Mouse (Mus musculus): ENCODE results near the gene Pabpc1l. TPM values are rescaled to one million over a fixed set of nuclear protein-coding genes. Genes with fewer than 3 reads are reported as not detected.

Pabpc1l gene
- polyA plus RNA-seq, 1 experiment = 1.0 TPM

- no peak for TF ChIP-seq CTCF (IDR thresholded peaks at IDR 0.05; ENCODE audit: extremely low read depth, insufficient read depth, low read length)
- TF ChIP-seq POLR2A (IDR thresholded peaks at IDR 0.05; ENCODE audit: extremely low read depth, insufficient read depth, low read length) = no peak
- H3K4me3 ChIP-seq (ENCODE audit: insufficient read depth, low read length) = no peak overlapping the region
- H3K4me1 ChIP-seq (ENCODE audit: control insufficient read depth, insufficient read depth, low read length) = 0 out of 2 replicates have a peak, but pooled peaks cover 1% of the 10 kb centered on the region
- H3K27ac ChIP-seq (ENCODE audit: insufficient read depth, low read length) = no peak overlapping the region
Observed at GRCm38 (mm10) chr2:164022104-164022503, 3.1 kb upstream of the Pabpc1l start.

GRCm38 (mm10) chr2:164031147-164031546 lies 5.9 kb downstream of the Pabpc1l start:
- TF ChIP-seq CTCF (IDR thresholded peaks at IDR 0.05; ENCODE audit: extremely low read depth, insufficient read depth, low read length) (no peak), POLR2A (IDR thresholded peaks at IDR 0.05; ENCODE audit: extremely low read depth, insufficient read depth, low read length) (no peak)
- Histone ChIP-seq H3K4me1 (ENCODE audit: control insufficient read depth, insufficient read depth, low read length) (no peaks in the 10 kb centered on the region), H3K4me3 (ENCODE audit: insufficient read depth, low read length) (no peak overlapping the region), H3K27ac (ENCODE audit: insufficient read depth, low read length) (no peak overlapping the region)

DNA sequence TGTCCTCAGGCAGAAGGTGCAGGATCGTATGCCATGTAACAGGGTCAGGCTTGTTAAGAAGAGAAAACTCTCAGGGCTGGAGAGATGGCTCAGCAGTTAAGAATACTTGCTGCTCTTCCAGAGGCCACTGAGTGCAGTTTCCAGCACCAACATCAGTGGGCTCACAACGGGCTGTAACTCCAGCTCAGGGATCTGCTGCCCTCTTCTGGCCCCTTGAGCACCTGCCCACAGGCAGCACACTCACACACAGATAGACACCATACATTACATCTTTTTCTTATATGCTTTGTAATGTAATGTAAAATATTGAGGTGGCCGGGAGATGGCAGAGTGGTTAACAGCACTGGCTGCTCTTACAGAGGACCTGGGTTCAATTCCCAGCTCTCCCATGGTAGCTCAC lies 7.7 kb downstream of the Pabpc1l start:
- Histone ChIP-seq H3K4me1 (ENCODE audit: control insufficient read depth, insufficient read depth, low read length) (no peaks in the 10 kb centered on the region), H3K4me3 (ENCODE audit: insufficient read depth, low read length) (no peak overlapping the region), H3K27ac (ENCODE audit: insufficient read depth, low read length) (no peak overlapping the region)
- TF ChIP-seq CTCF (IDR thresholded peaks at IDR 0.05; ENCODE audit: extremely low read depth, insufficient read depth, low read length) (no peak), POLR2A (IDR thresholded peaks at IDR 0.05; ENCODE audit: extremely low read depth, insufficient read depth, low read length) (no peak)

DNA sequence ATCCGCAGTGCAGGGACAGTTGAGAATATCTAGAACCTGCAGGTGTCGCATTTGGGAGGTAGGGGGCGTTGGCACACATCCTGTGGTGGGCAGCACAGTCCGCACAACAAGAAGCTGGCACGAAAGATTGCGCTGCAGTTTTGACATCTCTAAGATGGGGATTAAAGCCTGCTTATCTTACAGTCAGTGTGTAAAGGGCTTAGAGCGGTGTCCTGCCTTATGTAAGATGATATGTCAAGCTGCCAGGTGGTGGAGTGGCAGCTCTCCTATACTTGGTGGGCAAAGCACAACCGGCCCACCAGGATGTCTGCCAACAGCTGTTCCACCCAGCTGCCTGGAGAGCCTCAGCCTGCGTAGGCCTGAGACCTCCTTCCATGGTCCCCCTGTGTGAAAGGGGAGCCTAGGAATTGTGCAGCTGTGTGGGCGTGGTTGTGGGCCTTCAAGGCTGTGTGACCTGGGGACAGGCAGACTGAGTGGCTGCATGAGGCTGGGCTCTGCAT lies 11.3 kb downstream of the Pabpc1l start:
- Histone ChIP-seq H3K27ac (ENCODE audit: insufficient read depth, low read length) (no peak overlapping the region), H3K4me3 (ENCODE audit: insufficient read depth, low read length) (no peak overlapping the region), H3K4me1 (ENCODE audit: control insufficient read depth, insufficient read depth, low read length) (no peaks in the 10 kb centered on the region)
- no peak for TF ChIP-seq POLR2A (IDR thresholded peaks at IDR 0.05; ENCODE audit: extremely low read depth, insufficient read depth, low read length)
- no peak for TF ChIP-seq CTCF (IDR thresholded peaks at IDR 0.05; ENCODE audit: extremely low read depth, insufficient read depth, low read length)

GRCm38 (mm10) chr2:164038407-164039028 lies 13.3 kb downstream of the Pabpc1l start:
- TF ChIP-seq CTCF (IDR thresholded peaks at IDR 0.05; ENCODE audit: extremely low read depth, insufficient read depth, low read length) = no peak
- no peak for TF ChIP-seq POLR2A (IDR thresholded peaks at IDR 0.05; ENCODE audit: extremely low read depth, insufficient read depth, low read length)
- Histone ChIP-seq H3K4me1 (ENCODE audit: control insufficient read depth, insufficient read depth, low read length) (no peaks in the 10 kb centered on the region), H3K4me3 (ENCODE audit: insufficient read depth, low read length) (no peak overlapping the region), H3K27ac (ENCODE audit: insufficient read depth, low read length) (no peak overlapping the region)

GRCm38 (mm10) chr2:164040949-164041348 lies 15.7 kb downstream of the Pabpc1l start:
- no peak overlapping the region for H3K27ac ChIP-seq (ENCODE audit: insufficient read depth, low read length)
- no peaks in the 10 kb centered on the region for H3K4me1 ChIP-seq (ENCODE audit: control insufficient read depth, insufficient read depth, low read length)
- no peak overlapping the region for H3K4me3 ChIP-seq (ENCODE audit: insufficient read depth, low read length)
- TF ChIP-seq POLR2A (IDR thresholded peaks at IDR 0.05; ENCODE audit: extremely low read depth, insufficient read depth, low read length) = no peak

DNA sequence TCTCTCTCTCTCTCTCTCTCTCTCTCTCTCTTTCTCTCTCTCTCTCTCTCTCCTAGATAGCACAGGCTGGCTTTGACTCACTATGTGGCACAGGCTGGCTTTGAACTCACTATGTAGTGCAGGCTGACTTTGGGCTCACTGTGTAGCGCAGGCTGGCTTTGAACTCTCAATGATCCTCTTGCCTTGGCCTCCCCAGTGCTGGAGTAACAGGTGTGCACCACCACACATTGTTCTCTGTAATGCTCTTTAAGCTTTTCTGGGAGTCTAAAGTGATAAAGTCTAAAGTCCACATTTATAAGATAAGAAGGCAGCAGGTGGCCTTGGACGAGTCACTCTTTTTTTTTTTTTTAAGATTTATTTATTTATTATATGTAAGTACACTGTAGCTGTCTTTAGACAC lies 16.3 kb downstream of the Pabpc1l start:
- TF ChIP-seq CTCF (IDR thresholded peaks at IDR 0.05; ENCODE audit: extremely low read depth, insufficient read depth, low read length) (no peak), POLR2A (IDR thresholded peaks at IDR 0.05; ENCODE audit: extremely low read depth, insufficient read depth, low read length) (no peak)
- Histone ChIP-seq H3K27ac (ENCODE audit: insufficient read depth, low read length) (no peak overlapping the region), H3K4me3 (ENCODE audit: insufficient read depth, low read length) (no peak overlapping the region), H3K4me1 (ENCODE audit: control insufficient read depth, insufficient read depth, low read length) (no peaks in the 10 kb centered on the region)

GRCm38 (mm10) chr2:164047197-164047690 lies 22.0 kb downstream of the Pabpc1l start:
- H3K4me3 ChIP-seq (ENCODE audit: insufficient read depth, low read length) = no peak overlapping the region

GRCm38 (mm10) chr2:164053767-164054166 lies 28.5 kb downstream of the Pabpc1l start:
- H3K4me1 ChIP-seq (ENCODE audit: control insufficient read depth, insufficient read depth, low read length) = no peaks in the 10 kb centered on the region
- no peak overlapping the region for H3K4me3 ChIP-seq (ENCODE audit: insufficient read depth, low read length)
- no peak overlapping the region for H3K27ac ChIP-seq (ENCODE audit: insufficient read depth, low read length)
- no peak for TF ChIP-seq POLR2A (IDR thresholded peaks at IDR 0.05; ENCODE audit: extremely low read depth, insufficient read depth, low read length)

More at GRCm38 (mm10) chr2:164047197-164047690, 22.0 kb downstream of the Pabpc1l start:
- TF ChIP-seq CTCF (IDR thresholded peaks at IDR 0.05; ENCODE audit: extremely low read depth, insufficient read depth, low read length) (no peak), POLR2A (IDR thresholded peaks at IDR 0.05; ENCODE audit: extremely low read depth, insufficient read depth, low read length) (no peak)
- Histone ChIP-seq H3K4me1 (ENCODE audit: control insufficient read depth, insufficient read depth, low read length) (no peaks in the 10 kb centered on the region), H3K27ac (ENCODE audit: insufficient read depth, low read length) (no peak overlapping the region)

DNA sequence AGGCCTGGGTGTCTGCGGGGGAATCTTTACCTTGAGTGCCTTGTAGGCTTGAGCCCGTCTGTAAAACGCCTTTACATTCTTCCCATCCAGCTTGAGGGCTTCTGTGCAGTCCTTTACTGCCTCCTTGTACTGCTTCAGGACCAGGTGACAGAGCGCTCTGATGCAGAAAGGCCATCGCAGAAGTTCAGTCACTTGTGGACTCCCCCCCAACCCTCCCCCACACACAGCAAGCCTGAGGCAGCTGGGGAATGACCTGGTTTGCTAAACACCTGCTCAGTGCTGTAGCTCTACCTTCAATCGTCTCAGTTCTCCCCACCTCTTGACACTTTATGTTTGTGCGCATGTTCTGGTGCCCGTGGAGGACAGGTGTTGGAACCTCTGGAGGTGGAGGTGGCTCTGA lies 29.4 kb downstream of the Pabpc1l start:
- TF ChIP-seq CTCF (IDR thresholded peaks at IDR 0.05; ENCODE audit: extremely low read depth, insufficient read depth, low read length) = no peak
- TF ChIP-seq POLR2A (IDR thresholded peaks at IDR 0.05; ENCODE audit: extremely low read depth, insufficient read depth, low read length) = no peak
- Histone ChIP-seq H3K4me1 (ENCODE audit: control insufficient read depth, insufficient read depth, low read length) (no peaks in the 10 kb centered on the region), H3K4me3 (ENCODE audit: insufficient read depth, low read length) (no peak overlapping the region), H3K27ac (ENCODE audit: insufficient read depth, low read length) (no peak overlapping the region)
